Mouse (Mus musculus) c-Kit-positive CD71-positive TER-119-negative erythroid progenitor cells, embryonic 14.5 days (primary cell): ENCODE results near the gene Cdk14.

Experiments
- DNase-seq: peaks from one replicate; pipeline ENCODE4 v3.0.0-alpha.2; 2013; ENCODE audit warnings: low read depth

Cdk14 gene

GRCm38 (mm10) chr5:5313195-5313760 is 106.8 kb downstream of the Cdk14 start:
- no peak for DNase-seq

- DNase-seq, result no peak
Observed at GRCm38 (mm10) chr5:5305286-5305685, 114.8 kb downstream of the Cdk14 start.

GRCm38 (mm10) chr5:5303102-5303670 is 116.9 kb downstream of the Cdk14 start:
- DNase-seq, result no peak

GRCm38 (mm10) chr5:5301571-5302079 is 118.5 kb downstream of the Cdk14 start:
- no peak for DNase-seq

- no peak for DNase-seq
Observed at GRCm38 (mm10) chr5:5300998-5301397, 119.1 kb downstream of the Cdk14 start.

- DNase-seq, result no peak
Observed at GRCm38 (mm10) chr5:5300290-5300689, 119.8 kb downstream of the Cdk14 start.

GRCm38 (mm10) chr5:5297222-5297621 is 122.9 kb downstream of the Cdk14 start:
- no peak for DNase-seq

GRCm38 (mm10) chr5:5296773-5297172 is 123.3 kb downstream of the Cdk14 start:
- DNase-seq, result no peak

GRCm38 (mm10) chr5:5292830-5293542 is 127.1 kb downstream of the Cdk14 start:
- DNase-seq, result no peak

GRCm38 (mm10) chr5:5291321-5291991 is 128.7 kb downstream of the Cdk14 start:
- no peak for DNase-seq

GRCm38 (mm10) chr5:5290714-5291113 is 129.4 kb downstream of the Cdk14 start:
- no peak for DNase-seq

GRCm38 (mm10) chr5:5285876-5286275 is 134.2 kb downstream of the Cdk14 start:
- DNase-seq, result no peak

GRCm38 (mm10) chr5:5284531-5284930 is 135.6 kb downstream of the Cdk14 start:
- no peak for DNase-seq

GRCm38 (mm10) chr5:5283756-5284430 is 136.2 kb downstream of the Cdk14 start:
- no peak for DNase-seq

- DNase-seq, result no peak
Observed at GRCm38 (mm10) chr5:5282425-5282824, 137.7 kb downstream of the Cdk14 start.

- DNase-seq, result no peak
Observed at GRCm38 (mm10) chr5:5275321-5275720, 144.8 kb downstream of the Cdk14 start.

GRCm38 (mm10) chr5:5274318-5274717 is 145.8 kb downstream of the Cdk14 start:
- no peak for DNase-seq

- no peak for DNase-seq
Observed at GRCm38 (mm10) chr5:5266787-5267126, 153.4 kb downstream of the Cdk14 start.

GRCm38 (mm10) chr5:5265861-5266786 is 154.0 kb downstream of the Cdk14 start:
- DNase-seq, result peak; percentile 33

GRCm38 (mm10) chr5:5265401-5265841 is 154.7 kb downstream of the Cdk14 start:
- no peak for DNase-seq

- DNase-seq, result no peak
Observed at GRCm38 (mm10) chr5:5264712-5265111, 155.4 kb downstream of the Cdk14 start.
